Mouse (Mus musculus) liver, embryonic 11.5 days (tissue): ENCODE data around the gene Ecm1. TPM values are rescaled to one million over a fixed set of nuclear protein-coding genes. Genes with fewer than 3 reads are reported as not detected.

Experiments
- ATAC-seq: fragments of 200-750 bp; cut with Nextera tagmentation; replicated peaks from 2 replicates; pipeline ENCODE4 v1.8.0; 2017; ENCODE audit warnings: moderate number of reproducible peaks, mild to moderate bottlenecking, moderate TSS enrichment, moderate library complexity; ENCODE audit not compliant: low FRiP score
- DNase-seq: peaks from one replicate; pipeline ENCODE4 v3.0.0-alpha.2; 2017; ENCODE audit warnings: low spot score
- H3K27ac ChIP-seq: fragments of 300-500 bp; sonication (generic); 2 replicates; pipeline ENCODE4 v1.5.1; 2014; ENCODE audit warnings: mild to moderate bottlenecking, low read depth, low read length, control low read depth
- H3K27me3 ChIP-seq: fragments of 300-500 bp; sonication (generic); replicated peaks from 2 replicates; pipeline ENCODE4 v1.6.1; 2014; ENCODE audit warnings: low read length, mixed read lengths; ENCODE audit not compliant: control insufficient read depth, insufficient read depth
- H3K36me3 ChIP-seq: fragments of 300-500 bp; sonication (generic); 2 replicates; pipeline ENCODE4 v1.6.1; 2014; ENCODE audit warnings: mild to moderate bottlenecking, low read length, moderate library complexity, mixed read lengths; ENCODE audit not compliant: control insufficient read depth, insufficient read depth
- H3K4me1 ChIP-seq: fragments of 300-500 bp; sonication (generic); replicated peaks from 2 replicates; pipeline ENCODE4 v1.6.1; 2014; ENCODE audit warnings: low read length, mixed read lengths; ENCODE audit not compliant: control insufficient read depth, insufficient read depth
- H3K4me2 ChIP-seq: fragments of 300-500 bp; sonication (generic); 2 replicates; pipeline ENCODE4 v1.6.1; 2014; ENCODE audit warnings: mild to moderate bottlenecking, control low read depth, moderate library complexity
- H3K4me3 ChIP-seq: fragments of 300-500 bp; sonication (generic); 2 replicates; pipeline ENCODE4 v1.5.1; 2014; ENCODE audit warnings: low read depth, low read length, control low read depth
- H3K9ac ChIP-seq: fragments of 300-500 bp; sonication (generic); 2 replicates; pipeline ENCODE4 v1.6.1; 2014; ENCODE audit warnings: low read depth, low read length, control low read depth
- H3K9me3 ChIP-seq: fragments of 300-500 bp; sonication (generic); 2 replicates; pipeline ENCODE4 v1.6.1; 2016; ENCODE audit warnings: low read length, inconsistent platforms, mixed read lengths; ENCODE audit not compliant: control insufficient read depth
- WGBS: fragments of 180-500 bp; shearing (Covaris S2); extraction: QIAGEN DNeasy Blood & Tissue Kit; methylation state at CpG from one replicate; pipeline ENCODE4 v1.1.7; 2014; 5-methylcytosine and 5-hydroxymethylcytosine counted together
- polyA plus RNA-seq: library from polyadenylated mRNA; unstranded; fragments of >200 nt; fragmentation: Nextera tagmentation; extraction: Ambion mirVana; gene quantifications from 2 replicates; pipeline ENCODE4 v1.2.1, GENCODE M21; 2014

Ecm1 gene
- 30.4 and 31.7 TPM in 2 replicates for polyA plus RNA-seq

DNA sequence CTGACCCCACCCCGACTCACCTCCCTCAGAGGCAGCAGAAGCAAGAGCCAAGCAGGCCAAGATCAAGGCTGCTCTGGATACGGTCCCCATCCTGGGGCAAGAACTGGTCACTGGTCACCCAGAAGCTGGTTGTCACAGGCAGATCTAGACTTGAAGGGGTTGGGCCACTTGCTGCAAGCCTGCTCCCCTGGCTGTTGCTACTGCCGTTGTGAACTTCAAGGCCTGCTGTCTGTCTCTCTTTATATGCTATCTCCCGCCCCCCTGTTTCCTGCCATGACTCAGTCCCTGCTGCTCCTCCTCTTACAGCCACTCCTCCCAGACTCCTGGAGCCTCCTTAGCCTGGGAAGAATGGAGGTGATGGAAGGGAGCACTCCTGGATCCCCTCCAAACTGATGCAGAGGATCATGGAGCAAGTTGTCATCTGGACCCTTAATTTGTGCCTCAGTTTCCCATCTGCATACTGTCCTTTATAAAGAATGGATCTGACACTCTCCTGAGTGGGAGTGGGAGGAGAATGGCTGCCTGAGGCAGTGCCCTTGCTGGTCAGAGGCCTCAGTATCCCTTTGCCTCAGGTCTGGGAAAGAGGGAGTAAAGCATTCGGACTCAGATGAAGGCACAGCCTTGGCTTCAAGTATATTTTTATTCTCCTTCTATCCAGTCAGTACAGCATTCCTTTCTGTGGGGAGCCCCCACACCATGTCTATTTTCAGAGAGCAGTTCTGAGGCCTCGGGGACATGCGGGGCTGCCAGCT, at the start of gene Ecm1:
Gene Ecm1 (minus strand): TSS at position 217 of the 752 bp plus-strand sequence.
- Histone ChIP-seq H3K4me3 (no peak within 1 kb of the TSS), H3K27ac (peak within 1 kb of the TSS; percentile 72), H3K27me3 (no peaks in the 10 kb centered on the region), H3K36me3 (peaks cover 40% of the 10 kb centered on the region), H3K4me2 (peak within 1 kb of the TSS; percentile 44), H3K9ac (peak within 1 kb of the TSS; percentile 23; the same call in 1 of the 2 replicates), H3K9me3 (no peaks in the 10 kb centered on the region), H3K4me1 (peaks cover 35% of the 10 kb centered on the region)
- DNase-seq = no peak
- peak; percentile 40; the same call in 1 of the 2 replicates for ATAC-seq
- WGBS = 55% methylated on average over 7 of the region's 7 CpGs

DNA sequence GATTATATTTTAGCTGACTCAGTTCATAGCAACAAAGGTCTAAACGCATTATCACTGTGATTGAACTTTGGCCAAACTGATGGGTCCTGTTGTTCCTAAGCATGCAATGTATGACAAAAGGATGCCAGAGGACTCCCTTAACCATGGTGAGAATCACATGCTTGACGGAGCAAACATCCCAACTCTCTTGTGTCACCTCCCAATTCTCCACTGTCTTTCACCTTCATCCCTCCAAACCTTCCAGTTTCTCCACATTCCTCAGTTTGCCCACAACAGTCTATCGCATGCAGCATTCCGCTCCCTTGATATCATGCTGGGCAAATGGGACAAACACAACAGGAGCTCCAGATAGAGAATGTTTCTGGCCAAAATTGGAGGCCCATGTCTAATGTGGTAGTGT, 46.1 kb upstream of the Ecm1 start:
- ATAC-seq (no peak), DNase-seq (peak; percentile 22)
- Histone ChIP-seq H3K27ac (no peak overlapping the region), H3K27me3 (no peaks in the 10 kb centered on the region), H3K9me3 (no peaks in the 10 kb centered on the region), H3K4me3 (no peak overlapping the region), H3K9ac (no peak overlapping the region), H3K36me3 (peaks cover 28% of the 10 kb centered on the region), H3K4me2 (no peak overlapping the region), H3K4me1 (no peaks in the 10 kb centered on the region)
- 94% methylated on average over 4 of the region's 4 CpGs for WGBS

DNA sequence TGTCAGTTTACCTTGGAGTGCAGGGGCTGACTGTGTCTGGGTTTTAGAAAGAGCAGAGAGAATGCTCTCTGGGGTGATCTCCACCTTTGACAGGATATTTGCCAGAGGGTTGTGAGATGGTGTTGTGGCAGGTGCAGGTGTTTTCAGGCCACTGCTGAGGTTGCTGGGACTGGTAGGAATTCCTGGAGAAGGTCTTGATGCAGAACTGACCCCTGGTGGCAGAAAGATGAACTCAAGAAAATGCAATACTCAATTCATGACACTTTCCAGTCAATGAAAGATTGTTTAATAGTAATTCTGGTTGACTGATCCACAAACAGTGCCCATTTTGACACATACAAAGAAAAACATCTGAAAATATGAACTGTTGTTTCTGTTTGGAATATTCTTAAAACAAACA, 32.6 kb upstream of the Ecm1 start:
- ATAC-seq = no peak
- peaks cover 36% of the 10 kb centered on the region for H3K36me3 ChIP-seq
- DNase-seq = no peak

DNA sequence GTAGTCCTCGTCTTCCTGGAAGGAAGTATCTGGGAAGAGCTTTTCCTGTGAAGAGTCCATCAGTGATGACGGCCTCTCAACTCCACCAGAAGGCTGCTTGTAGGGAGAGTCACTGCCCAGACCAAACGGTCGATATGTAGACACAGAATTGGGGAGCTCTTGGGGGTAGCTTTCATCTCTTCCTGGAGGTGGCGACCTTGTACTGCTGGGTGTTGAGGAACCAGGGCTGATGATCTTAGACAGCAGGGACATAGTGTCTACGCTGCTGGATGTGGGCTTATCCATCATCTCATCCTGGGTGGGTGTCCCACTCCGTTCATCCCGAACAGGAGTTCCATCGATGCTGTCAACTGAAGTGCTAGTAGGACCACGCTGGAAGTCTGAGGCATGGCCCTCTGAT, 26.2 kb upstream of the Ecm1 start:
- ATAC-seq = no peak
- Histone ChIP-seq H3K4me2 (no peak overlapping the region), H3K9ac (no peak overlapping the region), H3K4me3 (no peak overlapping the region), H3K4me1 (peaks cover 3% of the 10 kb centered on the region; the same call in 1 of the 2 replicates), H3K27ac (no peak overlapping the region), H3K27me3 (no peaks in the 10 kb centered on the region), H3K9me3 (no peaks in the 10 kb centered on the region), H3K36me3 (peaks cover 30% of the 10 kb centered on the region)
- DNase-seq = no peak
- WGBS = 90% methylated on average over 10 of the region's 10 CpGs

More for the DNA sequence above, 32.6 kb upstream of the Ecm1 start:
- Histone ChIP-seq H3K9ac (no peak overlapping the region), H3K27me3 (no peaks in the 10 kb centered on the region), H3K27ac (no peak overlapping the region), H3K4me2 (no peak overlapping the region), H3K4me1 (no peaks in the 10 kb centered on the region), H3K4me3 (no peak overlapping the region), H3K9me3 (no peaks in the 10 kb centered on the region)

DNA sequence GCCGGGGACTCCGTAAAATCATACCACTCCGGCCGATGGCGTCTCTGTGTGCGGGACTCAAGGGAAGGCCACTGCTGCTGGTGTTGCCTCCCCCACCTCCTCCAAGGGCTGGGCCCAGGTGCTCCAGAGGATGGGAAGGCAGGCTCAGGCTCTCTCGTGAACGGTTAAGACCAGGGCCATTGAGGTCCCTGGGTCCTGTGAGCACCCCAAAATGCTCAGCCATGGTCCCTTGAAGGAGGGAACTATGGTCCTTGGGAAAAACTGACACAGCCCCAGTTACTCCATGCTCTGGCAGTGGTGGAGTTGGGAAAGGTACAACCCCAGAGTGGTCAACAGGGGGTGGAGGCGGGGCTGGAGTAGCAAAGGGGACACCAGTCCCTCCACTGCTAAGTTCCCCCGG, 24.4 kb upstream of the Ecm1 start:
- peaks cover 3% of the 10 kb centered on the region; the same call in 1 of the 2 replicates for H3K4me1 ChIP-seq
- DNase-seq (no peak), ATAC-seq (no peak)
- H3K27ac ChIP-seq = no peak overlapping the region
- peaks cover 26% of the 10 kb centered on the region for H3K36me3 ChIP-seq
- 91% methylated on average over 10 of the region's 10 CpGs for WGBS
- H3K4me3 ChIP-seq = no peak overlapping the region
- H3K4me2 ChIP-seq = no peak overlapping the region
- H3K9me3 ChIP-seq = no peaks in the 10 kb centered on the region
- no peak overlapping the region for H3K9ac ChIP-seq
- no peaks in the 10 kb centered on the region for H3K27me3 ChIP-seq

DNA sequence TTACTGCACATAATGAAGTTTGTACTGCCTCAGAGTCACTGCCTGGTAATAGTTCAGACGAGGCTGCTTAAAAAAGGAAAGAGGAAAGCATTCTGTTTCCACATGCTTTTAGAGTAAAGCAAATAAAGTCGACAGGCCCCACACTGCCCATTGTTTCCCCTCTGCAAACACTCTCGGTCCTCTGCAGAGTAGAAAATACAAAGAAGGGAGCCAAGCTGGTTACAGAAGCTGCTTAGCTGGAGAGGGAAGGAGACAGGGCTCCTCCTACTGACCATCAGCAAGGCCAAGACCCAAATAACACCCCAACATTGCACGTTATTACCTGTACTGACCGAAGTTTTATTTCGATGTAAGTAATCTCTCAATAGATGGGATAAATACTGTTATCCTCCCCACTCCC, 23.6 kb upstream of the Ecm1 start:
- peaks cover 23% of the 10 kb centered on the region for H3K36me3 ChIP-seq
- ATAC-seq (no peak), DNase-seq (no peak)
- WGBS = 69% methylated on average over 6 of the region's 6 CpGs
- peaks cover 3% of the 10 kb centered on the region; the same call in 1 of the 2 replicates for H3K4me1 ChIP-seq
- H3K4me3 ChIP-seq = no peak overlapping the region
- H3K4me2 ChIP-seq = no peak overlapping the region
- no peak overlapping the region for H3K9ac ChIP-seq
- H3K27ac ChIP-seq = no peak overlapping the region
- no peaks in the 10 kb centered on the region for H3K27me3 ChIP-seq
- no peaks in the 10 kb centered on the region for H3K9me3 ChIP-seq

DNA sequence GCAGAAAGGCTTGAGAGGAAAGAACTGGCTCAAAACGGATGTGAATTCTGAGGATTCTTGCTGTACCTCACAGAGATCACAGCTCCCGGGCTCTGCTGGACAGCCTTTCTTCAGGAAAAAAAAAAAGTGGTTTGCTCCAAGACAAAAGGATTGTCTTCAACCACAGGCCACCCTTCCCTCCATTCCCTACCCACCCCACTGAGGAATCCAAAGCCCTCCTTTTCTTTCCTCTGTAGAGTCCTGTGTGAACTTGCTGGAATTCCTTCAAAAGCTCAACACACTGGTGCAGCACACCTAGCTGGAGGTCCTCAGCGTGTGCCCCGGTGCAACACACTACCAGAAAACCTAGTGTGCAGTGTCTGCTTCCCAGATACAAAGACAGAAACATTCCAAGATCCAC, 22.4 kb upstream of the Ecm1 start:
- WGBS = 84% methylated on average over 4 of the region's 4 CpGs
- no peak overlapping the region for H3K27ac ChIP-seq
- H3K27me3 ChIP-seq = no peaks in the 10 kb centered on the region

DNA sequence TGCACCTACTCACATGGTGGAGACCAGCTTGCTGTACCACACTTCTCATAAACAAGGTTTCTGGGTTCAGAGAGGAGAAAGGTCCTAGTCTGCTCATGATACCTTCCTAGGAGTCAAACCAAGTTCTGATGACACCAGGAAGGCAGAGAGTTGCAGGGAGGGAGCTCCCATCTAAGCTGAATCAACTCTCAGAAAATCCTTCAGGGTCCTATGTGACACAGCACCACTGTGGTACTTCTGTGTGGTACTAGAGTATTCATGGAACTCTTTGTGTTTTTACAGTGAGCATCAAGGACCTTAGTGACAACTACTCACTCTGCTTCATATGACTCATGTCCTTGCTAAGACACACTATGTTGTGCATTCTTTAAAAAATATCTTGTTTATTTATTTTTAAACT, 21.3 kb upstream of the Ecm1 start:
- Histone ChIP-seq H3K4me3 (no peak overlapping the region), H3K4me1 (peaks cover 3% of the 10 kb centered on the region; the same call in 1 of the 2 replicates), H3K27ac (no peak overlapping the region), H3K4me2 (no peak overlapping the region), H3K9me3 (no peaks in the 10 kb centered on the region), H3K9ac (no peak overlapping the region), H3K27me3 (no peaks in the 10 kb centered on the region), H3K36me3 (peaks cover 15% of the 10 kb centered on the region)
- ATAC-seq (no peak), DNase-seq (no peak)

More for the DNA sequence above, 22.4 kb upstream of the Ecm1 start:
- ATAC-seq (no peak), DNase-seq (no peak)
- Histone ChIP-seq H3K36me3 (peaks cover 20% of the 10 kb centered on the region), H3K4me3 (no peak overlapping the region), H3K4me2 (no peak overlapping the region), H3K4me1 (peaks cover 3% of the 10 kb centered on the region; the same call in 1 of the 2 replicates), H3K9me3 (no peaks in the 10 kb centered on the region), H3K9ac (no peak overlapping the region)

DNA sequence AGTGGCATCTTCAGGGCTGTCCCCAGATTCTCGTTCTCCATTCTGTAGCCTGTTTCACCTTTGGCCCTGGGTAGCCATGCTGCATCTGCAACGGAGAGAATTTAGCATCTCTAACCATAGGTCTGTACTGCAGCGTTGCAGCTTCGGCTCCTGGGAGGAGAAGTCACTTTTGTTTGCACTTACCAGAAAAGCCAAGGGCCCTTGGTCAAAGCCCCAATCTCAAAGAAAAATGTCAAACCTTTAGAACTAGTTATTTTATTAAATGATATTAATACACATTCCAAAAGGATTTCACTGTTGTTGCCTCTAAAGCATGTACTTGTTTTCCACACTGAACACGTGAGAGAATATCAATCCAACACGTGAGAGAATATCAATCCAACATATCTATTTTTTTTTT, 20.7 kb upstream of the Ecm1 start, which contains the start of gene Tars2:
Gene Tars2 (minus strand): TSS at position 101 of the 400 bp plus-strand sequence.
- WGBS = 86% methylated on average over 6 of the region's 6 CpGs
- no peak within 1 kb of the TSS for H3K4me2 ChIP-seq
- H3K4me1 ChIP-seq = peaks cover 3% of the 10 kb centered on the region; the same call in 1 of the 2 replicates
- no peak within 1 kb of the TSS for H3K4me3 ChIP-seq
- H3K27ac ChIP-seq = no peak within 1 kb of the TSS
- no peak for DNase-seq
- H3K9ac ChIP-seq = no peak within 1 kb of the TSS
- H3K36me3 ChIP-seq = peaks cover 11% of the 10 kb centered on the region
- no peaks in the 10 kb centered on the region for H3K27me3 ChIP-seq
- H3K9me3 ChIP-seq = no peaks in the 10 kb centered on the region
- no peak for ATAC-seq
